Mouse (Mus musculus) lung, embryonic 14.5 days (tissue): Measurements from ENCODE around the gene Prkch. TPM values are rescaled to one million over a fixed set of nuclear protein-coding genes. Genes with fewer than 3 reads are reported as not detected.
A peak's percentile ranks its signal among the peaks of the same experiment; 100 is the strongest.

Experiments used
- ATAC-seq: fragments of 200-750 bp; cut with Nextera tagmentation; 2 replicates; pipeline ENCODE4 v1.8.0; 2017; ENCODE audit warnings: mild to moderate bottlenecking, moderate TSS enrichment, moderate library complexity; ENCODE audit not compliant: insufficient read depth
- DNase-seq: peaks from one replicate; pipeline ENCODE4 v3.0.0-alpha.2; 2015
- H3K27ac ChIP-seq: fragments of 300-500 bp; sonication (generic); 2 replicates; pipeline ENCODE4 v1.5.1; 2014; ENCODE audit warnings: low read depth, mild to moderate bottlenecking, moderate library complexity
- H3K27me3 ChIP-seq: fragments of 300-500 bp; sonication (generic); 2 replicates; pipeline ENCODE4 v1.6.1; 2014; ENCODE audit warnings: low read length, control low read depth; ENCODE audit not compliant: insufficient read depth
- H3K36me3 ChIP-seq: fragments of 300-500 bp; sonication (generic); 2 replicates; pipeline ENCODE4 v1.6.1; 2014; ENCODE audit warnings: control low read depth; ENCODE audit not compliant: insufficient read depth
- H3K4me1 ChIP-seq: fragments of 300-500 bp; sonication (generic); 2 replicates; pipeline ENCODE4 v1.6.1; 2014; ENCODE audit warnings: antibody characterized with exemption, control low read depth; ENCODE audit not compliant: insufficient read depth
- H3K4me2 ChIP-seq: fragments of 300-500 bp; sonication (generic); 2 replicates; pipeline ENCODE4 v1.6.1; 2014; ENCODE audit warnings: mild to moderate bottlenecking
- H3K4me3 ChIP-seq: fragments of 300-500 bp; sonication (generic); 2 replicates; pipeline ENCODE4 v1.5.1; 2014; ENCODE audit warnings: low read depth, low read length
- H3K9ac ChIP-seq: fragments of 300-500 bp; sonication (generic); 2 replicates; pipeline ENCODE4 v1.6.1; 2014
- H3K9me3 ChIP-seq: fragments of 300-500 bp; sonication (generic); 2 replicates; pipeline ENCODE4 v1.6.1; 2016; ENCODE audit warnings: low read depth, low read length, control low read depth
- CTCF ChIP-seq: IDR thresholded peaks from 2 replicates; pipeline ENCODE4 v1.5.1; 2016; ENCODE audit warnings: antibody characterized with exemption, low read depth
- WGBS: fragments of 180-500 bp; shearing (Covaris S2); extraction: QIAGEN DNeasy Blood & Tissue Kit; methylation state at CpG from one replicate; pipeline ENCODE4 v1.1.7; 2014; 5-methylcytosine and 5-hydroxymethylcytosine counted together
- polyA plus RNA-seq: library from polyadenylated mRNA; unstranded; fragments of >200 nt; fragmentation: Nextera tagmentation; extraction: Ambion mirVana; gene quantifications from 2 replicates; pipeline ENCODE4 v1.2.1, GENCODE M21; 2014

The Prkch gene
- polyA plus RNA-seq, 1 experiment from 2014 or later = 18.0 TPM

- no peak for TF ChIP-seq CTCF
- Histone ChIP-seq H3K9ac (no peak overlapping the region), H3K4me1 (no peaks in the 10 kb centered on the region), H3K27ac (no peak overlapping the region), H3K36me3 (no peaks in the 10 kb centered on the region), H3K4me2 (no peak overlapping the region), H3K4me3 (no peak overlapping the region), H3K9me3 (no peaks in the 10 kb centered on the region), H3K27me3 (no peaks in the 10 kb centered on the region)
- WGBS = 63% methylated on average over 3 of the region's 3 CpGs
- ATAC-seq = no peak
- DNase-seq = peak; percentile 27
Observed at GRCm38 (mm10) chr12:73663421-73663820, 78.8 kb downstream of the Prkch start.

GRCm38 (mm10) chr12:73666701-73667100, 82.1 kb downstream of the Prkch start:
- ATAC-seq = no peak
- DNase-seq = no peak
- Histone ChIP-seq H3K27ac (no peak overlapping the region), H3K4me3 (no peak overlapping the region), H3K9me3 (no peaks in the 10 kb centered on the region), H3K27me3 (no peaks in the 10 kb centered on the region), H3K36me3 (no peaks in the 10 kb centered on the region), H3K9ac (no peak overlapping the region), H3K4me2 (no peak overlapping the region), H3K4me1 (no peaks in the 10 kb centered on the region)
- no peak for TF ChIP-seq CTCF
- WGBS = 93% methylated on average over 2 of the region's 2 CpGs

GRCm38 (mm10) chr12:73667607-73668006, 83.0 kb downstream of the Prkch start:
- 62% methylated on average over 7 of the region's 7 CpGs for WGBS
- ATAC-seq = no peak

GRCm38 (mm10) chr12:73670739-73671138, 86.1 kb downstream of the Prkch start:
- H3K36me3 ChIP-seq = no peaks in the 10 kb centered on the region
- no peak; the same call in 1 of the 2 replicates for ATAC-seq
- DNase-seq = peak; percentile 26
- no peak for TF ChIP-seq CTCF
- H3K4me2 ChIP-seq = no peak overlapping the region
- 48% methylated on average over 6 of the region's 6 CpGs for WGBS
- peak overlapping the region; percentile 10; the same call in 1 of the 2 replicates for H3K27ac ChIP-seq
- H3K4me1 ChIP-seq = no peaks in the 10 kb centered on the region
- H3K9ac ChIP-seq = no peak overlapping the region
- H3K4me3 ChIP-seq = no peak overlapping the region
- no peaks in the 10 kb centered on the region for H3K27me3 ChIP-seq
- no peaks in the 10 kb centered on the region for H3K9me3 ChIP-seq

More at GRCm38 (mm10) chr12:73667607-73668006, 83.0 kb downstream of the Prkch start:
- Histone ChIP-seq H3K9me3 (no peaks in the 10 kb centered on the region), H3K36me3 (no peaks in the 10 kb centered on the region), H3K27ac (no peak overlapping the region), H3K4me1 (no peaks in the 10 kb centered on the region), H3K9ac (no peak overlapping the region), H3K27me3 (no peaks in the 10 kb centered on the region), H3K4me2 (no peak overlapping the region), H3K4me3 (no peak overlapping the region)
- TF ChIP-seq CTCF = no peak
- no peak for DNase-seq

- no peaks in the 10 kb centered on the region for H3K4me1 ChIP-seq
- peak; percentile 68 for DNase-seq
- ATAC-seq = no peak
- no peaks in the 10 kb centered on the region for H3K9me3 ChIP-seq
- 0 out of 2 replicates have a peak overlapping the region, but pooled peaks have one; percentile 4 for H3K4me2 ChIP-seq
- peak overlapping the region; percentile 10; the same call in 1 of the 2 replicates for H3K27ac ChIP-seq
- no peak overlapping the region for H3K9ac ChIP-seq
- no peak overlapping the region for H3K4me3 ChIP-seq
- no peaks in the 10 kb centered on the region for H3K36me3 ChIP-seq
- WGBS = 40% methylated on average over 3 of the region's 3 CpGs
- TF ChIP-seq CTCF = no peak
- no peaks in the 10 kb centered on the region for H3K27me3 ChIP-seq
Observed at GRCm38 (mm10) chr12:73671540-73671939, 86.9 kb downstream of the Prkch start.

- H3K4me2 ChIP-seq = 0 out of 2 replicates have a peak overlapping the region, but pooled peaks have one; percentile 4
- no peak overlapping the region for H3K4me3 ChIP-seq
- no peak overlapping the region for H3K27ac ChIP-seq
- whole genome bisulfite sequencing = 55% methylated on average over 4 of the region's 4 CpGs
- ATAC-seq (no peak), DNase-seq (no peak)
- H3K27me3 ChIP-seq = no peaks in the 10 kb centered on the region
- no peak overlapping the region for H3K9ac ChIP-seq
- H3K9me3 ChIP-seq = no peaks in the 10 kb centered on the region
- no peaks in the 10 kb centered on the region for H3K4me1 ChIP-seq
- TF ChIP-seq CTCF = no peak
- no peaks in the 10 kb centered on the region for H3K36me3 ChIP-seq
Observed at GRCm38 (mm10) chr12:73672007-73672406, 87.4 kb downstream of the Prkch start.

GRCm38 (mm10) chr12:73673783-73674182, 89.2 kb downstream of the Prkch start:
- no peaks in the 10 kb centered on the region for H3K4me1 ChIP-seq

More at GRCm38 (mm10) chr12:73673783-73674182, 89.2 kb downstream of the Prkch start:
- H3K27ac ChIP-seq = no peak overlapping the region
- no peaks in the 10 kb centered on the region for H3K27me3 ChIP-seq
- no peak overlapping the region for H3K9ac ChIP-seq
- no peak for ATAC-seq
- H3K4me2 ChIP-seq = no peak overlapping the region
- no peaks in the 10 kb centered on the region for H3K36me3 ChIP-seq
- DNase-seq = no peak
- H3K4me3 ChIP-seq = no peak overlapping the region
- 72% methylated on average over 7 of the region's 7 CpGs for WGBS
- no peaks in the 10 kb centered on the region for H3K9me3 ChIP-seq
- TF ChIP-seq CTCF = no peak
